Mouse (Mus musculus) hindbrain, embryonic 12.5 days (tissue): Measurements from ENCODE around the gene Atxn1l. TPM values are rescaled to one million over a fixed set of nuclear protein-coding genes. Genes with fewer than 3 reads are reported as not detected.

Experiments used
- ATAC-seq: fragments of 200-750 bp; cut with Nextera tagmentation; 2 replicates; pipeline ENCODE4 v1.8.0; 2017; ENCODE audit warnings: moderate TSS enrichment; ENCODE audit not compliant: low FRiP score
- H3K27ac ChIP-seq: fragments of 300-500 bp; sonication (generic); 2 replicates; pipeline ENCODE4 v1.5.1; 2016; ENCODE audit warnings: mild to moderate bottlenecking
- H3K27me3 ChIP-seq: fragments of 300-500 bp; sonication (generic); 2 replicates; pipeline ENCODE4 v1.6.1; 2016; ENCODE audit warnings: mild to moderate bottlenecking
- H3K36me3 ChIP-seq: fragments of 300-500 bp; sonication (generic); 2 replicates; pipeline ENCODE4 v1.6.1; 2016; ENCODE audit warnings: mild to moderate bottlenecking
- H3K4me1 ChIP-seq: fragments of 300-500 bp; sonication (generic); 2 replicates; pipeline ENCODE4 v1.6.1; 2016
- H3K4me2 ChIP-seq: fragments of 300-500 bp; sonication (generic); replicated peaks from 2 replicates; pipeline ENCODE4 v1.6.1; 2016; ENCODE audit warnings: mild to moderate bottlenecking
- H3K4me3 ChIP-seq: fragments of 300-500 bp; sonication (generic); 2 replicates; pipeline ENCODE4 v1.5.1; 2016; ENCODE audit warnings: mild to moderate bottlenecking
- H3K9ac ChIP-seq: fragments of 300-500 bp; sonication (generic); 2 replicates; pipeline ENCODE4 v1.6.1; 2016; ENCODE audit warnings: mild to moderate bottlenecking, moderate library complexity
- H3K9me3 ChIP-seq: fragments of 300-500 bp; sonication (generic); replicated peaks from 2 replicates; pipeline ENCODE4 v1.6.1; 2016; ENCODE audit warnings: mild to moderate bottlenecking
- WGBS: fragments of 180-500 bp; shearing (Covaris S2); methylation state at CpG from one replicate; pipeline ENCODE4 v1.1.7; 2016; 5-methylcytosine and 5-hydroxymethylcytosine counted together
- polyA plus RNA-seq: library from polyadenylated mRNA; unstranded; fragments of >200 nt; fragmentation: Nextera tagmentation; extraction: Ambion mirVana; gene quantifications from 2 replicates; pipeline ENCODE4 v1.2.1, GENCODE M21; 2016

The Atxn1l gene
- polyA plus RNA-seq, result 8.1 and 8.4 TPM in 2 replicates

GRCm38 (mm10) chr8:109737237-109738048, at the start of gene Atxn1l:
Gene Atxn1l (minus strand): TSS chr8:109737739.
- Histone ChIP-seq H3K27ac (peak within 1 kb of the TSS; percentile 49), H3K9me3 (no peaks in the 10 kb centered on the region), H3K9ac (peak within 1 kb of the TSS; percentile 94), H3K27me3 (no peaks in the 10 kb centered on the region), H3K4me2 (peak within 1 kb of the TSS; percentile 96), H3K4me1 (peaks cover 14% of the 10 kb centered on the region), H3K36me3 (peaks cover 24% of the 10 kb centered on the region), H3K4me3 (peak within 1 kb of the TSS; percentile 85)
- peak; percentile 88 for ATAC-seq
- 2% methylated on average over 59 of the region's 59 CpGs for WGBS

- Histone ChIP-seq H3K27ac (no peak overlapping the region), H3K4me1 (peaks cover 14% of the 10 kb centered on the region), H3K4me2 (peak overlapping the region; percentile 6), H3K9me3 (no peaks in the 10 kb centered on the region), H3K9ac (no peak overlapping the region), H3K27me3 (peaks cover 8% of the 10 kb centered on the region; the same call in 1 of the 2 replicates), H3K36me3 (no peaks in the 10 kb centered on the region), H3K4me3 (no peak overlapping the region)
- 81% methylated on average over 4 of the region's 4 CpGs for WGBS
- no peak for ATAC-seq
Measured at GRCm38 (mm10) chr8:109780548-109780947, 43.0 kb upstream of the Atxn1l start.

- peak overlapping the region; percentile 99 for H3K27ac ChIP-seq
- H3K27me3 ChIP-seq, result peaks cover 12% of the 10 kb centered on the region; the same call in 1 of the 2 replicates
- 25% methylated on average over 24 of the region's 24 CpGs for WGBS
- peak overlapping the region; percentile 98 for H3K4me3 ChIP-seq
- H3K4me1 ChIP-seq, result peaks cover 14% of the 10 kb centered on the region
- H3K36me3 ChIP-seq, result no peaks in the 10 kb centered on the region
- peak overlapping the region; percentile 97 for H3K4me2 ChIP-seq
- H3K9me3 ChIP-seq, result no peaks in the 10 kb centered on the region
- H3K9ac ChIP-seq, result peak overlapping the region; percentile 96
- no peak for ATAC-seq
Measured at GRCm38 (mm10) chr8:109779431-109780228, 42.1 kb upstream of the Atxn1l start.

- Histone ChIP-seq H3K27me3 (peaks cover 13% of the 10 kb centered on the region; the same call in 1 of the 2 replicates), H3K9ac (peak overlapping the region; percentile 96), H3K4me2 (peak overlapping the region; percentile 97), H3K4me3 (peak overlapping the region; percentile 98), H3K4me1 (peaks cover 14% of the 10 kb centered on the region), H3K9me3 (no peaks in the 10 kb centered on the region), H3K27ac (peak overlapping the region; percentile 99), H3K36me3 (no peaks in the 10 kb centered on the region)
- WGBS, result under 1% methylated on average over 32 of the region's 32 CpGs
- peak; percentile 75 for ATAC-seq
Measured at GRCm38 (mm10) chr8:109778993-109779421, 41.5 kb upstream of the Atxn1l start.

- Histone ChIP-seq H3K9ac (peak within 1 kb of the TSS; percentile 96), H3K4me2 (peak within 1 kb of the TSS; percentile 97), H3K27me3 (peaks cover 15% of the 10 kb centered on the region), H3K9me3 (no peaks in the 10 kb centered on the region), H3K27ac (peak within 1 kb of the TSS; percentile 99), H3K4me3 (peak within 1 kb of the TSS; percentile 98), H3K36me3 (no peaks in the 10 kb centered on the region), H3K4me1 (peaks cover 14% of the 10 kb centered on the region)
- ATAC-seq, result peak; percentile 99
- under 1% methylated on average over 61 of the region's 64 CpGs for whole genome bisulfite sequencing
Measured at GRCm38 (mm10) chr8:109778280-109778977, 40.9 kb upstream of the Atxn1l start, which contains the start of gene Ap1g1. Gene Ap1g1 (plus strand): TSS chr8:109778554.

GRCm38 (mm10) chr8:109777851-109778250, 40.3 kb upstream of the Atxn1l start:
- H3K9ac ChIP-seq, result no peak overlapping the region
- H3K36me3 ChIP-seq, result no peaks in the 10 kb centered on the region
- H3K27ac ChIP-seq, result no peak overlapping the region; the same call in 1 of the 2 replicates
- peak overlapping the region; percentile 97 for H3K4me2 ChIP-seq
- peaks cover 18% of the 10 kb centered on the region for H3K27me3 ChIP-seq
- H3K4me1 ChIP-seq, result peaks cover 14% of the 10 kb centered on the region
- WGBS, result 23% methylated on average over 5 of the region's 5 CpGs
- 0 out of 2 replicates have a peak, but pooled peaks have one; percentile 2 for ATAC-seq
- H3K9me3 ChIP-seq, result no peaks in the 10 kb centered on the region
- H3K4me3 ChIP-seq, result peak overlapping the region; percentile 98

GRCm38 (mm10) chr8:109773154-109773553, 35.6 kb upstream of the Atxn1l start:
- Histone ChIP-seq H3K4me3 (no peak overlapping the region), H3K9ac (no peak overlapping the region), H3K27me3 (peaks cover 21% of the 10 kb centered on the region), H3K4me2 (no peak overlapping the region), H3K27ac (no peak overlapping the region), H3K9me3 (no peaks in the 10 kb centered on the region), H3K36me3 (no peaks in the 10 kb centered on the region), H3K4me1 (no peaks in the 10 kb centered on the region)
- WGBS, result 54% methylated on average over 3 of the region's 3 CpGs
- ATAC-seq, result no peak

GRCm38 (mm10) chr8:109766081-109766480, 28.5 kb upstream of the Atxn1l start:
- Histone ChIP-seq H3K9ac (no peak overlapping the region), H3K27ac (no peak overlapping the region), H3K4me2 (no peak overlapping the region), H3K27me3 (no peaks in the 10 kb centered on the region), H3K4me3 (no peak overlapping the region), H3K36me3 (no peaks in the 10 kb centered on the region), H3K4me1 (no peaks in the 10 kb centered on the region), H3K9me3 (peaks cover 16% of the 10 kb centered on the region)
- 77% methylated on average over 7 of the region's 7 CpGs for WGBS
- ATAC-seq, result no peak

GRCm38 (mm10) chr8:109764031-109764430, 26.5 kb upstream of the Atxn1l start:
- Histone ChIP-seq H3K9ac (no peak overlapping the region), H3K9me3 (peaks cover 16% of the 10 kb centered on the region), H3K36me3 (no peaks in the 10 kb centered on the region), H3K4me3 (no peak overlapping the region), H3K4me2 (no peak overlapping the region), H3K27me3 (no peaks in the 10 kb centered on the region), H3K27ac (no peak overlapping the region), H3K4me1 (no peaks in the 10 kb centered on the region)
- 89% methylated on average over 6 of the region's 6 CpGs for WGBS
- ATAC-seq, result no peak

GRCm38 (mm10) chr8:109760221-109760620, 22.7 kb upstream of the Atxn1l start:
- 60% methylated on average over 1 of the region's 1 CpGs for WGBS
- peaks cover 16% of the 10 kb centered on the region for H3K9me3 ChIP-seq
- no peak for ATAC-seq
- H3K36me3 ChIP-seq, result no peaks in the 10 kb centered on the region
- no peaks in the 10 kb centered on the region for H3K4me1 ChIP-seq
- no peak overlapping the region for H3K27ac ChIP-seq
- no peaks in the 10 kb centered on the region for H3K27me3 ChIP-seq
- H3K4me3 ChIP-seq, result no peak overlapping the region
- H3K9ac ChIP-seq, result no peak overlapping the region
- H3K4me2 ChIP-seq, result no peak overlapping the region

GRCm38 (mm10) chr8:109759426-109759825, 21.9 kb upstream of the Atxn1l start:
- WGBS, result 91% methylated on average over 7 of the region's 7 CpGs
- H3K27me3 ChIP-seq, result no peaks in the 10 kb centered on the region

More at GRCm38 (mm10) chr8:109759426-109759825, 21.9 kb upstream of the Atxn1l start:
- H3K27ac ChIP-seq, result no peak overlapping the region
- no peak overlapping the region for H3K4me3 ChIP-seq
- H3K36me3 ChIP-seq, result no peaks in the 10 kb centered on the region
- no peak overlapping the region for H3K4me2 ChIP-seq
- no peaks in the 10 kb centered on the region for H3K4me1 ChIP-seq
- no peak overlapping the region for H3K9ac ChIP-seq
- peaks cover 12% of the 10 kb centered on the region for H3K9me3 ChIP-seq
- ATAC-seq, result no peak
